Mouse (Mus musculus) hindbrain, embryonic 12.5 days (tissue): ENCODE data around the gene Nanos2. TPM values are rescaled to one million over a fixed set of nuclear protein-coding genes. Genes with fewer than 3 reads are reported as not detected.

Experiments used
- ATAC-seq: fragments of 200-750 bp; cut with Nextera tagmentation; 2 replicates; pipeline ENCODE4 v1.8.0; 2017; ENCODE audit warnings: moderate TSS enrichment; ENCODE audit not compliant: low FRiP score
- H3K27ac ChIP-seq: fragments of 300-500 bp; sonication (generic); 2 replicates; pipeline ENCODE4 v1.5.1; 2016; ENCODE audit warnings: mild to moderate bottlenecking
- H3K27me3 ChIP-seq: fragments of 300-500 bp; sonication (generic); 2 replicates; pipeline ENCODE4 v1.6.1; 2016; ENCODE audit warnings: mild to moderate bottlenecking
- H3K36me3 ChIP-seq: fragments of 300-500 bp; sonication (generic); 2 replicates; pipeline ENCODE4 v1.6.1; 2016; ENCODE audit warnings: mild to moderate bottlenecking
- H3K4me1 ChIP-seq: fragments of 300-500 bp; sonication (generic); 2 replicates; pipeline ENCODE4 v1.6.1; 2016
- H3K4me2 ChIP-seq: fragments of 300-500 bp; sonication (generic); replicated peaks from 2 replicates; pipeline ENCODE4 v1.6.1; 2016; ENCODE audit warnings: mild to moderate bottlenecking
- H3K4me3 ChIP-seq: fragments of 300-500 bp; sonication (generic); 2 replicates; pipeline ENCODE4 v1.5.1; 2016; ENCODE audit warnings: mild to moderate bottlenecking
- H3K9ac ChIP-seq: fragments of 300-500 bp; sonication (generic); 2 replicates; pipeline ENCODE4 v1.6.1; 2016; ENCODE audit warnings: mild to moderate bottlenecking, moderate library complexity
- H3K9me3 ChIP-seq: fragments of 300-500 bp; sonication (generic); replicated peaks from 2 replicates; pipeline ENCODE4 v1.6.1; 2016; ENCODE audit warnings: mild to moderate bottlenecking
- WGBS: fragments of 180-500 bp; shearing (Covaris S2); methylation state at CpG from one replicate; pipeline ENCODE4 v1.1.7; 2016; 5-methylcytosine and 5-hydroxymethylcytosine counted together
- polyA plus RNA-seq: library from polyadenylated mRNA; unstranded; fragments of >200 nt; fragmentation: Nextera tagmentation; extraction: Ambion mirVana; gene quantifications from 2 replicates; pipeline ENCODE4 v1.2.1, GENCODE M21; 2016

Gene Nanos2
- polyA plus RNA-seq, 1 experiment from 2014 or later = 0.37 TPM

- Histone ChIP-seq H3K4me2 (peak overlapping the region; percentile 83), H3K4me1 (peaks cover 23% of the 10 kb centered on the region), H3K9ac (peak overlapping the region; percentile 71), H3K27ac (no peak overlapping the region), H3K9me3 (no peaks in the 10 kb centered on the region), H3K36me3 (peaks cover 7% of the 10 kb centered on the region), H3K4me3 (peak overlapping the region; percentile 52), H3K27me3 (peaks cover 21% of the 10 kb centered on the region)
- no peak for ATAC-seq
- 2% methylated on average over 31 of the region's 31 CpGs for WGBS
Observed at GRCm38 (mm10) chr7:18992294-18992675, 5.1 kb downstream of the Nanos2 start.

GRCm38 (mm10) chr7:18993036-18993435 lies 5.8 kb downstream of the Nanos2 start:
- Histone ChIP-seq H3K4me3 (peak overlapping the region; percentile 52; the same call in 1 of the 2 replicates), H3K27ac (no peak overlapping the region), H3K9me3 (no peaks in the 10 kb centered on the region), H3K4me1 (peaks cover 23% of the 10 kb centered on the region), H3K27me3 (peaks cover 19% of the 10 kb centered on the region), H3K4me2 (peak overlapping the region; percentile 83), H3K9ac (no peak overlapping the region), H3K36me3 (peaks cover 7% of the 10 kb centered on the region)
- WGBS = 89% methylated on average over 5 of the region's 5 CpGs
- no peak for ATAC-seq

GRCm38 (mm10) chr7:18998835-18999234 lies 11.6 kb downstream of the Nanos2 start:
- Histone ChIP-seq H3K9ac (no peak overlapping the region), H3K9me3 (no peaks in the 10 kb centered on the region), H3K27me3 (no peaks in the 10 kb centered on the region), H3K27ac (0 out of 2 replicates have a peak overlapping the region, but pooled peaks have one; percentile 5), H3K4me1 (peaks cover 25% of the 10 kb centered on the region), H3K36me3 (peaks cover 7% of the 10 kb centered on the region), H3K4me3 (no peak overlapping the region), H3K4me2 (no peak overlapping the region)
- WGBS = 36% methylated on average over 9 of the region's 9 CpGs
- ATAC-seq = no peak

DNA sequence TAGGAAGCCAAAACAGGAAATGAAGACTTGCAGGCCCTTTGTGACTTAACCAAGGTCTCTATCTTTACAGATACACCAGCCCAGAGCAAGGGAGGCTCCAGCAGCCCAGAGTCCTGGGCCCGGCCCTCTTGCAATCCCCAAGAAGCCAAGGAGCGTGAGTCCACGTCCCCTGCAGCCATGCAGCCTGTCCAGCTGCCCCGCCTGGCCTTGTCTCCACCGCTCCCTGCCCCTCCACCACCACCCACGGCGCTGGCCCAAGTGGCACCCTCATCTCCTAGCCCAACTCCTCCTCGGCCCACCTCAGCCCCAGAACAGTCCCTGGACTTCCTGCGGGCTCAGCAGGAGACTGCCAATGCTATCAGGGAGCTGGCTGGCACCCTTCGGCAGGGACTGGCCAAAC lies 13.2 kb downstream of the Nanos2 start:
- H3K4me1 ChIP-seq = peaks cover 35% of the 10 kb centered on the region
- H3K27me3 ChIP-seq = no peaks in the 10 kb centered on the region
- H3K9ac ChIP-seq = peak overlapping the region; percentile 66
- ATAC-seq = no peak
- H3K27ac ChIP-seq = 0 out of 2 replicates have a peak overlapping the region, but pooled peaks have one; percentile 12
- H3K4me3 ChIP-seq = peak overlapping the region; percentile 25
- peaks cover 12% of the 10 kb centered on the region for H3K36me3 ChIP-seq
- 54% methylated on average over 10 of the region's 10 CpGs for WGBS
- no peaks in the 10 kb centered on the region for H3K9me3 ChIP-seq
- H3K4me2 ChIP-seq = peak overlapping the region; percentile 52

DNA sequence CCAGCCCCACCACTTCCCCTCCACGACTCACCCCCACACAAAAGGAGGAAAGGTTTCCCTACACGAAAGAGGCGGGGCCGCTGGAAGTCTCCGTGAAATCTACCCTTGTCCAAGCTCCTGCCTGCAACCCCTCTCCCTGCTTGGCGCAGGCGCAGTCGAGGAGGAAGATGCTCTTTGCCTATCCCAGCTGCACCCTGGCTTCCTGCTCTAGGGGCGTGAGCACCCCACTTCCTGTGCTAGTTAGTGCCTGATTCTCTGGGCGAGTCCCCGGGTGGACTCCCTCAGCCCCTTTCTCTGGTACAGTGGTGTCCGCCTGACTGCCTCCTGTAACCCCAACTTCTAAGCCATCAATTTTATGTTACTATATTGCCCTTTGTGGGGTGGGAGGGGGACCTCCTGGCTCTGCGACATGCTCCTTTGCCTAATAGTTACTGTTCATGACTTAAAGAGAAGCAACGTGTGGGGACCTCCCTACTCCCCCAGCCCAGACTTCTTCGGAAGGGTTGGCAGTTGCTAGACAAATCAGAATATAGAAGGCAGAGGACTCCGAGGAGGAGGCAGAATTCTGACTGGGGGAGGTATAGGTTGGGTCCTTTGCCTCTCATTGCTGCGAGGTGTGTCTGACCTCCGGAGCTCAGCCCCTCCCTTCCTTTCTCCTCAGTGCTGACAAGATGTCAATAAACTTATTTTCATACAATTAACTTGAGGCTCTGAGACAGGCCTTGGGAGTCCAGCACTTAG lies 14.0 kb downstream of the Nanos2 start:
- Histone ChIP-seq H3K4me1 (peaks cover 43% of the 10 kb centered on the region), H3K27ac (0 out of 2 replicates have a peak overlapping the region, but pooled peaks have one; percentile 12), H3K4me3 (peak overlapping the region; percentile 25), H3K27me3 (no peaks in the 10 kb centered on the region), H3K4me2 (peak overlapping the region; percentile 52), H3K9ac (peak overlapping the region; percentile 66), H3K9me3 (no peaks in the 10 kb centered on the region), H3K36me3 (peaks cover 17% of the 10 kb centered on the region)
- WGBS = 41% methylated on average over 18 of the region's 18 CpGs
- no peak for ATAC-seq

- no peak overlapping the region for H3K9ac ChIP-seq
- WGBS = 81% methylated on average over 3 of the region's 3 CpGs
- H3K4me3 ChIP-seq = no peak overlapping the region
- no peak overlapping the region for H3K4me2 ChIP-seq
- peaks cover 16% of the 10 kb centered on the region for H3K36me3 ChIP-seq
- H3K4me1 ChIP-seq = peaks cover 47% of the 10 kb centered on the region
- ATAC-seq = no peak
- no peak overlapping the region for H3K27ac ChIP-seq
- H3K27me3 ChIP-seq = no peaks in the 10 kb centered on the region
- H3K9me3 ChIP-seq = no peaks in the 10 kb centered on the region
Observed at GRCm38 (mm10) chr7:19001807-19002085, 14.5 kb downstream of the Nanos2 start.

GRCm38 (mm10) chr7:19002115-19002514 lies 14.9 kb downstream of the Nanos2 start:
- peaks cover 20% of the 10 kb centered on the region for H3K36me3 ChIP-seq
- peak overlapping the region; percentile 63 for H3K4me2 ChIP-seq
- peak overlapping the region; percentile 63; the same call in 1 of the 2 replicates for H3K9ac ChIP-seq
- H3K27ac ChIP-seq = peak overlapping the region; percentile 40
- no peaks in the 10 kb centered on the region for H3K9me3 ChIP-seq
- H3K4me1 ChIP-seq = peaks cover 50% of the 10 kb centered on the region
- ATAC-seq = no peak
- peak overlapping the region; percentile 35 for H3K4me3 ChIP-seq
- H3K27me3 ChIP-seq = no peaks in the 10 kb centered on the region
- 50% methylated on average over 4 of the region's 4 CpGs for WGBS

DNA sequence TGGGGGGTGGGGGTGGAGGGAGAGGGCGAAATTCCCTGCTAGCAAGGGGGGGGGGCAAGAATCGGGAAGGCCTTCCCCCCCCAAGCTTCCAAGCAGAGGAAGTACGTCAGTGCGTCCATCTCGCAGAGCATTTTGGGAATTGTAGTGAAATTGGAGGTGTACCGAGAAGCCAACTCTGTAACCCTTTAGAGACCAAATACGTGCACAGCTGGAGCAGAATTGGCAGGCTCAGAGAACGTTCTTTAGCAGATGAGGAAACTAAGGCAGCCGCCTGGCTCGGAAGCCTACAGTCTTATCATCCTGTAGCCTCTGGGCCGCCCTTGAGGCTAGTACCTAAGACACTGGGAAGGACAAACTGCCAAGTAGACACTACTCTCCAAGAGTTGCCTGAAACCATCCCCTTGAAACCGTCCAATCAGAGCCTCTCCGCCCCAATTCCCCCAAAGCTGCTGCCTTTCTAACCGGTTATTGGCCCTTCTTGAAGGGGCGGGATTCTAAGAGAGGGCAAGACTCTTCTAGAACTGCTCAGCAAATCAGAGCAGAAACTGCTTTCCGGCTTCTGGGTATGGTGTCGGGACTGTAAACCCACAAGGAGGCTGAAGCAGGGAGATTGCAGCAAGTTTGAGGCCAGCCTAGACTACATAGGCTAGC lies 15.8 kb downstream of the Nanos2 start:
- Histone ChIP-seq H3K4me1 (peaks cover 57% of the 10 kb centered on the region), H3K4me2 (peak overlapping the region; percentile 63), H3K9ac (peak overlapping the region; percentile 63), H3K4me3 (peak overlapping the region; percentile 35), H3K36me3 (peaks cover 23% of the 10 kb centered on the region), H3K27me3 (no peaks in the 10 kb centered on the region), H3K9me3 (no peaks in the 10 kb centered on the region), H3K27ac (peak overlapping the region; percentile 40)
- 4% methylated on average over 17 of the region's 17 CpGs for WGBS
- ATAC-seq = peak; percentile 58

- ATAC-seq = peak; percentile 64
- Histone ChIP-seq H3K4me2 (peak within 1 kb of the TSS; percentile 99), H3K27ac (peak within 1 kb of the TSS; percentile 95), H3K27me3 (no peaks in the 10 kb centered on the region), H3K4me3 (peak within 1 kb of the TSS; percentile 95), H3K9me3 (no peaks in the 10 kb centered on the region), H3K36me3 (peaks cover 23% of the 10 kb centered on the region), H3K4me1 (peaks cover 53% of the 10 kb centered on the region), H3K9ac (peak within 1 kb of the TSS; percentile 95)
- WGBS = under 1% methylated on average over 79 of the region's 90 CpGs
Observed at GRCm38 (mm10) chr7:19003902-19004630, 16.9 kb downstream of the Nanos2 start, which contains the start of gene Irf2bp1. Irf2bp1 (plus strand) TSS chr7:19004044.

- Histone ChIP-seq H3K27ac (peak overlapping the region; percentile 95), H3K4me1 (peaks cover 53% of the 10 kb centered on the region), H3K4me3 (peak overlapping the region; percentile 95), H3K9ac (peak overlapping the region; percentile 95), H3K27me3 (no peaks in the 10 kb centered on the region), H3K4me2 (peak overlapping the region; percentile 99), H3K36me3 (peaks cover 23% of the 10 kb centered on the region), H3K9me3 (no peaks in the 10 kb centered on the region)
- 6% methylated on average over 34 of the region's 34 CpGs for WGBS
- ATAC-seq = no peak; the same call in 1 of the 2 replicates
Observed at GRCm38 (mm10) chr7:19004631-19005079, 17.5 kb downstream of the Nanos2 start.

- H3K27me3 ChIP-seq = no peaks in the 10 kb centered on the region
- peaks cover 48% of the 10 kb centered on the region for H3K4me1 ChIP-seq
- H3K36me3 ChIP-seq = peaks cover 23% of the 10 kb centered on the region
- peak overlapping the region; percentile 99 for H3K4me2 ChIP-seq
- no peak overlapping the region for H3K27ac ChIP-seq
- H3K9me3 ChIP-seq = no peaks in the 10 kb centered on the region
- peak overlapping the region; percentile 95 for H3K4me3 ChIP-seq
- peak overlapping the region; percentile 95 for H3K9ac ChIP-seq
- 76% methylated on average over 34 of the region's 34 CpGs for WGBS
- no peak for ATAC-seq
Observed at GRCm38 (mm10) chr7:19005417-19006121, 18.4 kb downstream of the Nanos2 start.
